Mouse (Mus musculus) kidney, adult 2 months (tissue): ENCODE results near the gene Fyttd1. TPM values are rescaled to one million over a fixed set of nuclear protein-coding genes. Genes with fewer than 3 reads are reported as not detected.
"Not testable (repeated sequence)": the region's sequence is repeated elsewhere in the genome, so short reads cannot be mapped to it uniquely, and the experiment has no call there.

Source experiments
- DNase-seq: peaks from one replicate; pipeline ENCODE4 v3.0.0; 2021
- H3K27ac ChIP-seq: fragments of 200-500 bp; 2 replicates; pipeline ENCODE4 v1.5.1; 2012; ENCODE audit warnings: low read depth, low read length, control low read depth, inconsistent platforms; ENCODE audit not compliant: insufficient read depth
- H3K27me3 ChIP-seq: fragments of 200-500 bp; replicated peaks from 2 replicates; pipeline ENCODE4 v1.6.1; 2012; ENCODE audit warnings: mild to moderate bottlenecking, moderate library complexity, low read length, inconsistent platforms; ENCODE audit not compliant: control insufficient read depth, insufficient read depth
- H3K36me3 ChIP-seq: fragments of 200-500 bp; 2 replicates; pipeline ENCODE4 v1.6.1; 2012; ENCODE audit warnings: mild to moderate bottlenecking, moderate library complexity, low read length, inconsistent platforms; ENCODE audit not compliant: control insufficient read depth, insufficient read depth
- H3K4me1 ChIP-seq: fragments of 200-500 bp; 2 replicates; pipeline ENCODE4 v1.6.1; 2011; ENCODE audit warnings: low read length; ENCODE audit not compliant: control insufficient read depth, insufficient read depth
- H3K4me3 ChIP-seq: fragments of 200-500 bp; 2 replicates; pipeline ENCODE4 v1.5.1; 2011; ENCODE audit warnings: mild to moderate bottlenecking, low read depth, low read length, control low read depth; ENCODE audit not compliant: insufficient read depth
- CTCF ChIP-seq: fragments of 200-500 bp; conservative IDR thresholded peaks from 2 replicates; pipeline ENCODE4 v1.5.1; 2011; ENCODE audit warnings: low read depth, mild to moderate bottlenecking, control low read depth, low read length, moderate library complexity, mixed read lengths; ENCODE audit not compliant: insufficient read depth, insufficient read length
- POLR2A ChIP-seq: fragments of 200-500 bp; IDR thresholded peaks from one replicate; pipeline ENCODE4 v1.6.1; 2011; ENCODE audit warnings: low read depth, low read length, control low read depth
- WGBS: fragments of 180-500 bp; shearing (Covaris S2); methylation state at CpG from one replicate; pipeline ENCODE4 v1.1.7; 2018; 5-methylcytosine and 5-hydroxymethylcytosine counted together
- polyA plus RNA-seq: library from polyadenylated mRNA; depleted of rRNA; stranded (reverse); fragments of >200 nt; gene quantifications from 2 replicates; pipeline ENCODE4 v1.2.3, GENCODE M21; 2012

Fyttd1 gene
- polyA plus RNA-seq, 1 experiment = 9.0 TPM

DNA sequence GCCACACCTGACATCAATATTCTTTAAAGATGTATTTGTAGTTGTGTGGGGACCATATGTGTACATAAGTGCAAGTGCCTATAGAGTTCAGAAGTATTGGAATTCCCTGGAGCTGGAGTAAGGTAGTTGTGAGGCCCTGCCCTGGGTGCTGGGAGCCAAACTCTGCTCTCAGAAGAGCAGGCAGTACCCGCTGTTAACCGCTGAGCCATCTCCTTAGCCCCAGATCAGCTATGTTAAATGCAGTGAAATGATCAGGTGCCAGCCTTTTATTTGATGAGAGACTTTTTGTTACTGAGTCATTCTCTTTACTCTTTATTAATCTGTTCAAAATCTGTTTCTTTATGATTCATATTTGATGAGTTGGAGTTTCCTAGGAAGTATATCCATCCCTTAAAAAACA is 52.6 kb downstream of the Fyttd1 start:
- TF ChIP-seq POLR2A (no peak), CTCF (no peak)
- H3K27me3 ChIP-seq = no peaks in the 10 kb centered on the region
- WGBS = 69% methylated on average over 2 of the region's 2 CpGs

DNA sequence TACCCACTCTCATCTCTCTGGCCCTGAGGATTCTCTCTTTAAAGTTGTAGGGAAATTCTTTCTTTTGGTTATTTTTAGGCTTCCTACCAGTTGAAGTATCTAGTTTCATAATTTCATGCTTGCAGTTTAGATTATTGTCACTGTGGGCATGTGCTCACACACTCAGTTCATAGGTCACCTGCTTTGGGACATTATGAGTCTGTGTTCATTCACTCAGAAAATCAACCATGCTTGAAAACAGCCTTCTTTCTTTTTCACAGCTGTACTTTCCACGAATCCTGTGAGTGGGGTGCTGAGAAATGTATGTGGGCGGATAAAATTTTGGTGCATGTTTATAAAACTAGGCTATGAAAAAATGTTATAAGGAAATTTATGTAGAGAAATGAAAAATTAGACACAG is 57.2 kb downstream of the Fyttd1 start:
- Histone ChIP-seq H3K36me3 (no peaks in the 10 kb centered on the region), H3K4me3 (no peak overlapping the region), H3K4me1 (peaks cover 22% of the 10 kb centered on the region), H3K27me3 (no peaks in the 10 kb centered on the region), H3K27ac (no peak overlapping the region)
- TF ChIP-seq CTCF = no peak
- TF ChIP-seq POLR2A = no peak
- DNase-seq = peak; percentile 73
- 35% methylated on average over 2 of the region's 2 CpGs for WGBS

More for the DNA sequence above, 52.6 kb downstream of the Fyttd1 start:
- no peak for DNase-seq
- H3K27ac ChIP-seq = no peak overlapping the region
- peaks cover 15% of the 10 kb centered on the region for H3K4me1 ChIP-seq
- H3K36me3 ChIP-seq = no peaks in the 10 kb centered on the region
- H3K4me3 ChIP-seq = no peak overlapping the region

DNA sequence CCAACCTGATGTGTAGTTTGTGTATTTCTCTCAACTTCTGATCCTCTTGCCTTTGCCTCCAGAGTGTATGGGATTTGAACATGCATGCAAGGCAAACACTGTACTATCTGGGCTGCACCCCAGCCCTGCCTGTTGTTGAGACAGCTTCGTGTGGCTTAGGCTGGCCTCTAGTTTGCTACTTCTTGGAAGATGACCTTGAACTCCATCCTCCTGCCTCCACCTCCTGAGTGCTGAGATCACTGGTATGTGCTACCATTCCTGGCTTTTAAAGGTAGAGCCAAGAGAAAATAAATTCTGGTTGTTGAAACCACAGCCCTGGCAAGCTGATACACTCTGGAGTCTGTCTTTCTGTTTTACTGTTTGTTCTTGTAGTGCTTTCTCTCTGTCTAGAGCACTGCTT is 57.8 kb downstream of the Fyttd1 start:
- WGBS = 21% methylated on average over 1 of the region's 1 CpGs
- Histone ChIP-seq H3K4me3 (no peak overlapping the region), H3K27me3 (no peaks in the 10 kb centered on the region), H3K27ac (peak overlapping the region; percentile 15; the same call in 1 of the 2 replicates), H3K4me1 (peaks cover 25% of the 10 kb centered on the region), H3K36me3 (no peaks in the 10 kb centered on the region)
- TF ChIP-seq CTCF = no peak
- TF ChIP-seq POLR2A = no peak
- DNase-seq = peak; percentile 12

DNA sequence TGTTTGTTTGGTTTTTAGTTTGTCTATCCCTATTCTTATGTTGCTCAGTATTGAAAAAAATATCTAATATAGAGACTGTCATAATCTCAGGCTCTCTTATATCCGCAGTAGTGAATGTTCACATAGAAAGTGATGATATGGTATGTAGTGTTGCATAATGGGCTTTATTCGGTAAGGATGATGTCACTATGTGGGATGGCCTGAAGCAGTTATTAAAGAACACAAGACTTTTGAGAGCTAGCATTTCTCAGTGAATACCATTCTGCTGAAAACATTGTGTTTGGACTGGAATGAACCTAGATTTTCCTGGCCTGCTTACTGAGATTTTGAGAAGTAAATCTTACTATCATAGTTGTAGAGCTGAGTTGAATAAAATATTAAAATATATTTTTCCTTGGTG is 60.1 kb downstream of the Fyttd1 start:
- no peaks in the 10 kb centered on the region for H3K36me3 ChIP-seq
- no peak for TF ChIP-seq CTCF
- TF ChIP-seq POLR2A = no peak
- no peak overlapping the region for H3K27ac ChIP-seq
- no peaks in the 10 kb centered on the region for H3K27me3 ChIP-seq
- peaks cover 20% of the 10 kb centered on the region for H3K4me1 ChIP-seq
- no peak overlapping the region for H3K4me3 ChIP-seq
- no peak for DNase-seq
- 82% methylated on average over 2 of the region's 2 CpGs for WGBS

DNA sequence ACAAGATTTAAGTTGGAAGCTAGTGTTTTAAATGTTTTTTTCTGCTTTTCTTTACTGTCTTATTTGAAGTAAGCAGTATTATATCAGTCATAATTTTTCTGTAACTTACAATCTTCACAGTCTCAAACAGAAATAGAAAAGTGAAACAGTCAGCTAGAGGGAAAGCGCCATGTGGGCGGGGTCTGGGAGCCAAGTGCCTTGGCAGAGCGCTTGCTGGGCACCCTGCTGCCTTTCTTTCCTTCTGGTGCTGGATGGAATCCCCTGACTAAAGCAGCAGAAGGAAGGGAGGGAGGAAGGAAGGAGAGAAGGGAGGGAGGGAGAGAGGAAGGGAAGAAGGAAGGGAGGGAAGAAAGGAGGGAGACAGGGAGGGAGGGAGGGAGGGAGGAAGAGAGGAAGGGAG is 62.0 kb downstream of the Fyttd1 start:
- H3K27ac ChIP-seq = not testable (repeated sequence)

DNA sequence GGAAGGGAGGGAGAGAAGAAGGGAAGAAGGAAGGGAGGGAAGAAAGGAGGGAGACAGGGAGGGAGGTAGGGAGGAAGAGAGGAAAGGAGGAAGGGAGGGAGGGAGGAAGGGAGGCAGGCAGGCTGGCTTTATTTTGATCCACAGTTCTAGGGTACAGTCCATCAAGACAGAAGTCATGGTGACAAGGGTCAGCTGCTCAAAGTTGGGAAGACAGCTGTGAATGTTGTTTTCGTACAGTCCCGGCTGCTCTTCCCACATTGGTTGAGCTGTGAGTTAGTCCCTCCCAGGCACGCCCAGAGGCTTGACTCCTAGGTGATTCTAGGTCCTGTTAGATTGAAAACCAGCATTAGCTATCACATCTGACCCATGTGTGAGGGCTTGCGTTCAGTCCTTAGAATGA is 62.4 kb downstream of the Fyttd1 start:
- H3K27ac ChIP-seq, H3K36me3 ChIP-seq, H3K4me3 ChIP-seq, H3K27me3 ChIP-seq: not testable (repeated sequence)
- DNase-seq = peak; percentile 17
- peaks cover 12% of the 10 kb centered on the region for H3K4me1 ChIP-seq
- WGBS = 89% methylated on average over 4 of the region's 4 CpGs

More for the DNA sequence above, 62.0 kb downstream of the Fyttd1 start:
- H3K4me3 ChIP-seq, H3K36me3 ChIP-seq, H3K27me3 ChIP-seq: not testable (repeated sequence)
- WGBS = 75% methylated on average over 3 of the region's 3 CpGs
- DNase-seq = peak; percentile 37
- H3K4me1 ChIP-seq = peaks cover 14% of the 10 kb centered on the region

DNA sequence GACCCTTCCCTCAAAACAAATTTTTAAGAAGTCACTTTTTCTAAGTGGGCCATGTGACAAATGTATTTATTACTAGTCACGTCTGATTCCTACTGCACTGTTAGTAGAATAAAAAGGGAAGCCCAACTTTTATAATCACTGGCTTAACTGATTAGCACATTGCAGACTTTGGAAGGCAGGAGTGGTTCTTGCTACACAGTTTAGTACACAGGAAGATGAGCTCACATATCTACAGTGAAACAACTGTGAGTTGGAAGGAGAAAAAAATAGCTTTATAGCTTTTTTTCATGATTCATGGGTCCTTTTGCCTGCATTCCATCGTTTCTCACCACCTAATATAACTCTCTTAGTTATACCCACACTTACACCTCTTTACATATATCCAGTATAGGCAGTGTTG is 63.9 kb downstream of the Fyttd1 start:
- not testable (repeated sequence) for H3K27ac ChIP-seq, H3K4me1 ChIP-seq, DNase-seq, H3K36me3 ChIP-seq, H3K27me3 ChIP-seq, H3K4me3 ChIP-seq
- 78% methylated on average over 2 of the region's 2 CpGs for WGBS

DNA sequence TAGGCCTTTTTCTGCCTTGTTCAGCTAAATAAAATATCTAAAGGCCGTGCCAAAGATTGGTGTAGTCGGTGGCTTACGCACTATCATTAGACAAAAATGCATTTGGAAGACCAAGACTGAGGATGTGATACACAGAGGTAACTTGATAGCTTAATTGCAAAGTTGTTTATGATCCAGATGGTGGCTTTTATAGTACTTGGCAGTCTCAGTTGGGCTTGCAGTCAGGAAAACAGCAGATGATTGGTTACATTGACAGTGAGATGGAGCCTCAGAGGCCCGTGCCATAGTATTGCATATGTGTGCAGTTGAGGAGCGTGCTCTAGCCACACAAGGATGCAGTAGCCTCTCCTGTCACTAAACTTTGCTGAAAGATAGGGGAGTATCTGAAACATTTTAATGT is 65.4 kb downstream of the Fyttd1 start:
- DNase-seq = no peak
- Histone ChIP-seq H3K4me1 (peaks cover 5% of the 10 kb centered on the region), H3K27ac (no peak overlapping the region), H3K4me3 (no peak overlapping the region), H3K36me3 (no peaks in the 10 kb centered on the region), H3K27me3 (no peaks in the 10 kb centered on the region)
- WGBS = 65% methylated on average over 5 of the region's 5 CpGs
- TF ChIP-seq CTCF (no peak), POLR2A (no peak)
